Mouse (Mus musculus) ES-Bruce4 (cell line): Measurements from ENCODE around the gene Lsm14a.

ENCODE experiments used
- CTCF ChIP-seq: IDR thresholded peaks from one replicate; pipeline ENCODE4 v1.8.1; 2011; ENCODE audit warnings: low read depth, low read length
- EP300 ChIP-seq: IDR thresholded peaks from 2 replicates; pipeline ENCODE4 v1.6.1; 2011; ENCODE audit warnings: low read depth, low read length; ENCODE audit not compliant: insufficient read depth
- POLR2A ChIP-seq: IDR thresholded peaks from one replicate; pipeline ENCODE4 v1.8.1; 2011; ENCODE audit warnings: low read length; ENCODE audit not compliant: insufficient read depth

DNA sequence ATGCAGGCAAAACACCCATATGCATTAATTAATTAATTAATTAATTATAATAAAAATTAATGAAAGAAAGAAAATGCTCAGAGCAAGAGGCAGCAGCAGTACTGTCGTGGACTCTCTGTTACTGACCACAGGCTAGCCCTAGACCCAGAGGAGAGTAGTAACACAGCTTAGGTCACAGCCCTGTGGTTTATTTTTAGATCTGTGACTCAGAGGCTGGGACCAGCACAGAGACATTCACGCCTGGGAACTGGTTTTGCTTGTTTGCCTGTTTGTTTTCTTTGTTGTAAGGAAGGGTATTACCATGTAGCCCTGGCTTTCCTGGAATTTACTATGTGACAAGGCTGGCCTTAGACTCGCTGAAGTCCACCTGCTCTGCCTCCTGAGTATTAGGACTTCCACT is 65.6 kb downstream of the Lsm14a start:
- no peak for TF ChIP-seq CTCF
- TF ChIP-seq POLR2A: no peak
- no peak for TF ChIP-seq EP300
